Mouse (Mus musculus) heart, adult 2 months (tissue): ENCODE measurements at regions not wholly inside any gene's neighbourhood (a gene's known extent, or its start where the extent isn't known, plus 50 kb on each side); places are given as distances from the start of the nearest gene placed in this dataset.

Experiments
- DNase-seq, 2 experiments: peaks; one replicate each; pipeline ENCODE4 v3.0.0; 2021
- H3K27ac ChIP-seq: fragments of 200-600 bp; 2 replicates; pipeline ENCODE4 v1.8.1; 2022
- H3K27me3 ChIP-seq: fragments of 200-500 bp; 2 replicates; pipeline ENCODE4 v1.6.1; 2012; ENCODE audit warnings: mild to moderate bottlenecking, low read length, inconsistent platforms, mixed read lengths; ENCODE audit not compliant: control insufficient read depth, insufficient read depth
- H3K36me3 ChIP-seq: fragments of 200-500 bp; 2 replicates; pipeline ENCODE4 v1.6.1; 2012; ENCODE audit warnings: low read length, inconsistent platforms; ENCODE audit not compliant: control insufficient read depth, insufficient read depth
- H3K4me1 ChIP-seq: fragments of 200-500 bp; 2 replicates; pipeline ENCODE4 v1.6.1; 2011; ENCODE audit warnings: low read length; ENCODE audit not compliant: control insufficient read depth, insufficient read depth
- H3K4me3 ChIP-seq: fragments of 200-600 bp; 2 replicates; pipeline ENCODE4 v1.8.1; 2022
- H3K79me2 ChIP-seq: fragments of 200-500 bp; replicated peaks from 2 replicates; pipeline ENCODE4 v1.6.1; 2012; ENCODE audit warnings: mild to moderate bottlenecking, inconsistent platforms, low read length, moderate library complexity, mixed read lengths; ENCODE audit not compliant: control insufficient read depth, insufficient read depth
- H3K9ac ChIP-seq: fragments of 200-500 bp; 2 replicates; pipeline ENCODE4 v1.6.1; 2012; ENCODE audit warnings: low read depth, mild to moderate bottlenecking, control low read depth, inconsistent platforms, low read length, mixed read lengths
- CTCF ChIP-seq: fragments of 200-600 bp; IDR thresholded peaks from 2 replicates; pipeline ENCODE4 v1.8.1; 2022; ENCODE audit warnings: antibody characterized with exemption, mild to moderate bottlenecking, moderate library complexity
- EP300 ChIP-seq: fragments of 200-500 bp; IDR thresholded peaks from 2 replicates; pipeline ENCODE4 v1.6.1; 2011; ENCODE audit warnings: low read depth, low read length, control low read depth; ENCODE audit not compliant: insufficient read depth
- POLR2A ChIP-seq: fragments of 200-500 bp; IDR thresholded peaks from 2 replicates; pipeline ENCODE4 v1.6.1; 2011; ENCODE audit warnings: mild to moderate bottlenecking, low read depth, low read length, control low read depth; ENCODE audit not compliant: insufficient read depth
- WGBS: fragments of 180-500 bp; shearing (Covaris S2); methylation state at CpG from one replicate; pipeline ENCODE4 v1.1.7; 2018; 5-methylcytosine and 5-hydroxymethylcytosine counted together
- intact Hi-C: fragments of 180-260 bp; cut with DNase I; formaldehyde crosslinking; loops from one replicate; pipeline ENCODE4 v1.15.1; 2025

- H3K9ac ChIP-seq = peak overlapping the region; percentile 68
- DNase-seq = peak; percentile 57 to 73
Observed at GRCm38 (mm10) chr3:115766153-115766552, 51.3 kb upstream of the S1pr1 start.

GRCm38 (mm10) chr3:115768290-115768689 lies 53.4 kb upstream of the S1pr1 start:
- no peak overlapping the region for H3K9ac ChIP-seq
- H3K36me3 ChIP-seq = peaks cover 6% of the 10 kb centered on the region; the same call in 1 of the 2 replicates
- H3K79me2 ChIP-seq = no peaks in the 10 kb centered on the region
- DNase-seq = no peak
- peaks cover 21% of the 10 kb centered on the region for H3K4me1 ChIP-seq
- H3K27me3 ChIP-seq = no peaks in the 10 kb centered on the region
- TF ChIP-seq EP300 (no peak), CTCF (no peak), POLR2A (peak; percentile 57; the same call in 1 of the 2 replicates)
- H3K27ac ChIP-seq = peak overlapping the region; percentile 91
- 37% methylated on average over 1 of the region's 1 CpGs for WGBS
- H3K4me3 ChIP-seq = peak overlapping the region; percentile 43; the same call in 1 of the 2 replicates
- intact Hi-C loops = loop anchor here (5.0 kb wide), 1 partner anchor 49 kb away; no protein-coding TSS in a partner anchor

More at GRCm38 (mm10) chr3:115766153-115766552, 51.3 kb upstream of the S1pr1 start:
- H3K36me3 ChIP-seq = peaks cover 9% of the 10 kb centered on the region
- peaks cover 19% of the 10 kb centered on the region for H3K4me1 ChIP-seq
- intact Hi-C loops = loop anchor here (1.0 to 5.0 kb wide), 2 partner anchors 51 to 52 kb away; no protein-coding TSS in a partner anchor
- WGBS = 8% methylated on average over 8 of the region's 8 CpGs
- peak overlapping the region; percentile 91 for H3K27ac ChIP-seq
- peak overlapping the region; percentile 43; the same call in 1 of the 2 replicates for H3K4me3 ChIP-seq
- H3K27me3 ChIP-seq = no peaks in the 10 kb centered on the region
- no peaks in the 10 kb centered on the region for H3K79me2 ChIP-seq
- TF ChIP-seq CTCF = no peak
- TF ChIP-seq POLR2A = peak; percentile 91
- TF ChIP-seq EP300 = peak; percentile 99

- H3K79me2 ChIP-seq = no peaks in the 10 kb centered on the region
- 52% methylated on average over 19 of the region's 19 CpGs for WGBS
- H3K4me1 ChIP-seq = peaks cover 18% of the 10 kb centered on the region
- DNase-seq = peak; percentile 50 to 72
- H3K4me3 ChIP-seq = no peak overlapping the region
- peak overlapping the region; percentile 91 for H3K27ac ChIP-seq
- H3K9ac ChIP-seq = no peak overlapping the region
- no peaks in the 10 kb centered on the region for H3K27me3 ChIP-seq
- TF ChIP-seq CTCF = no peak
- TF ChIP-seq EP300 = peak; percentile 94
- TF ChIP-seq POLR2A = peak; percentile 48; the same call in 1 of the 2 replicates
- H3K36me3 ChIP-seq = peaks cover 4% of the 10 kb centered on the region; the same call in 1 of the 2 replicates
- intact Hi-C loops = loop anchor here (5.0 kb wide), 1 partner anchor 48 kb away; no protein-coding TSS in a partner anchor
Observed at GRCm38 (mm10) chr3:115768761-115769530, 54.1 kb upstream of the S1pr1 start.

- Histone ChIP-seq H3K36me3 (0 out of 2 replicates have a peak, but pooled peaks cover 3% of the 10 kb centered on the region), H3K27me3 (no peaks in the 10 kb centered on the region), H3K27ac (peak overlapping the region; percentile 88), H3K9ac (no peak overlapping the region; the same call in 1 of the 2 replicates), H3K4me3 (no peak overlapping the region), H3K4me1 (peaks cover 13% of the 10 kb centered on the region), H3K79me2 (no peaks in the 10 kb centered on the region)
- 47% methylated on average over 5 of the region's 5 CpGs for WGBS
- intact Hi-C loops = no loop called here
- TF ChIP-seq EP300 = 0 out of 2 replicates have a peak, but pooled peaks have one; percentile 16
- no peak for TF ChIP-seq CTCF
- DNase-seq = peak; percentile 35 to 37
Observed at GRCm38 (mm10) chr3:115772676-115773075, 57.8 kb upstream of the S1pr1 start.

GRCm38 (mm10) chr3:115774321-115774720 lies 59.4 kb upstream of the S1pr1 start:
- H3K9ac ChIP-seq = no peak overlapping the region
- 74% methylated on average over 8 of the region's 8 CpGs for WGBS
- H3K27ac ChIP-seq = no peak overlapping the region
- TF ChIP-seq EP300 (no peak), POLR2A (no peak), CTCF (no peak)
- no peaks in the 10 kb centered on the region for H3K27me3 ChIP-seq
- intact Hi-C loops = no loop called here
- H3K36me3 ChIP-seq = no peaks in the 10 kb centered on the region
- peaks cover 10% of the 10 kb centered on the region for H3K4me1 ChIP-seq
- no peak overlapping the region for H3K4me3 ChIP-seq
- no peaks in the 10 kb centered on the region for H3K79me2 ChIP-seq
- no peak for DNase-seq

GRCm38 (mm10) chr3:115774723-115775122 lies 59.9 kb upstream of the S1pr1 start:
- intact Hi-C loops = no loop called here
- Histone ChIP-seq H3K9ac (no peak overlapping the region), H3K27ac (no peak overlapping the region), H3K36me3 (no peaks in the 10 kb centered on the region; the same call in 1 of the 2 replicates), H3K27me3 (no peaks in the 10 kb centered on the region), H3K4me1 (peaks cover 10% of the 10 kb centered on the region), H3K4me3 (no peak overlapping the region), H3K79me2 (no peaks in the 10 kb centered on the region)
- no peak for DNase-seq
- TF ChIP-seq POLR2A (no peak), CTCF (no peak), EP300 (no peak)
- 79% methylated on average over 4 of the region's 4 CpGs for WGBS
